ENCODE assay signal across 18 mouse cellular contexts in genomic region chr11:100501321-100501720, GRCm38 (mm10). TPM values are rescaled to one million over a fixed set of nuclear protein-coding genes. Genes with fewer than 3 reads are reported as not detected.
DNase-seq lines count a peak whose midpoint lies in the region; ATAC-seq and TF ChIP-seq lines count a peak whose summit lies in the region.
"Had no signal": no experiment of that assay in that cellular context is flagged by ENCODE, and none has a peak within 500 bp of the region (broad histone marks: within the 10 kb centered on the region; RNA-seq: fewer than 3 reads in every experiment).

No protein-coding gene starts in this region.

- H3K9ac ChIP-seq in kidney, postnatal 0 days (ENCODE audit: low read depth, low read length) = no peak overlapping the region
- H3K9ac ChIP-seq in kidney, embryonic 16.5 days (replicated peaks; ENCODE audit: low read length) = no peak overlapping the region
- peak overlapping the region; percentile 30; the same call in 1 of the 2 replicates for H3K9ac ChIP-seq in midbrain, embryonic 11.5 days (ENCODE audit: low read length)
- no peak overlapping the region for H3K9ac ChIP-seq in heart, embryonic 11.5 days (ENCODE audit: low read depth, low read length)

- no peaks in the 10 kb centered on the region for H3K9me3 ChIP-seq in kidney, postnatal 0 days (replicated peaks; ENCODE audit: low read length)
- no peaks in the 10 kb centered on the region for H3K9me3 ChIP-seq in kidney, embryonic 16.5 days (ENCODE audit: low read length)
- no peaks in the 10 kb centered on the region for H3K9me3 ChIP-seq in midbrain, embryonic 11.5 days (ENCODE audit: control insufficient read depth, low read length)
- H3K9me3 ChIP-seq in heart, embryonic 11.5 days (replicated peaks; ENCODE audit: control insufficient read depth, low read length) = no peaks in the 10 kb centered on the region
- H3K9me3 ChIP-seq: megakaryocyte, embryonic 14.5 days had no signal

- no peak overlapping the region for H3K4me3 ChIP-seq in kidney, postnatal 0 days (replicated peaks; ENCODE audit: low read depth, low read length)
- H3K4me3 ChIP-seq in kidney, embryonic 16.5 days (ENCODE audit: low read length) = no peak overlapping the region
- no peak overlapping the region for H3K4me3 ChIP-seq in midbrain, embryonic 11.5 days (ENCODE audit: low read depth, low read length)
- H3K4me3 ChIP-seq in heart, embryonic 11.5 days (ENCODE audit: low read depth, low read length) = no peak overlapping the region
- H3K4me3 ChIP-seq: gastrocnemius, adult 2 months; layer of hippocampus, adult 2 months; left cerebral cortex, adult 2 months; megakaryocyte, embryonic 14.5 days had no signal

- no peaks in the 10 kb centered on the region for H3K27me3 ChIP-seq in kidney, postnatal 0 days (ENCODE audit: insufficient read depth, low read length)
- no peaks in the 10 kb centered on the region for H3K27me3 ChIP-seq in kidney, embryonic 16.5 days (ENCODE audit: insufficient read depth, low read length)
- no peaks in the 10 kb centered on the region for H3K27me3 ChIP-seq in midbrain, embryonic 11.5 days (ENCODE audit: control insufficient read depth, insufficient read depth, low read length)
- H3K27me3 ChIP-seq in heart, embryonic 11.5 days (ENCODE audit: control insufficient read depth, insufficient read depth, low read length) = no peaks in the 10 kb centered on the region
- H3K27me3 ChIP-seq: megakaryocyte, embryonic 14.5 days had no signal

- 0 out of 2 replicates have a peak overlapping the region, but pooled peaks have one; percentile 31 for H3K27ac ChIP-seq in kidney, postnatal 0 days
- H3K27ac ChIP-seq in kidney, embryonic 16.5 days (ENCODE audit: low read length) = no peak overlapping the region
- H3K27ac ChIP-seq in midbrain, embryonic 11.5 days (ENCODE audit: low read depth, low read length) = peak overlapping the region; percentile 48; the same call in 1 of the 2 replicates
- H3K27ac ChIP-seq in heart, embryonic 11.5 days (ENCODE audit: low read depth, low read length) = no peak overlapping the region
- H3K27ac ChIP-seq: gastrocnemius, adult 2 months; layer of hippocampus, adult 2 months; left cerebral cortex, adult 2 months had no signal

- H3K36me3 ChIP-seq in kidney, postnatal 0 days (ENCODE audit: insufficient read depth, low read length) = peaks cover 55% of the 10 kb centered on the region
- peaks cover 69% of the 10 kb centered on the region for H3K36me3 ChIP-seq in kidney, embryonic 16.5 days (ENCODE audit: insufficient read depth, low read length)
- H3K36me3 ChIP-seq in midbrain, embryonic 11.5 days (ENCODE audit: control insufficient read depth, insufficient read depth, low read length) = peaks cover 45% of the 10 kb centered on the region
- peaks cover 57% of the 10 kb centered on the region for H3K36me3 ChIP-seq in heart, embryonic 11.5 days (ENCODE audit: control insufficient read depth, insufficient read depth, low read length)

- no peaks in the 10 kb centered on the region; the same call in 1 of the 2 replicates for H3K4me1 ChIP-seq in kidney, postnatal 0 days (replicated peaks; ENCODE audit: insufficient read depth, low read length)
- no peaks in the 10 kb centered on the region for H3K4me1 ChIP-seq in kidney, embryonic 16.5 days (ENCODE audit: insufficient read depth, low read length)
- H3K4me1 ChIP-seq in midbrain, embryonic 11.5 days (ENCODE audit: control insufficient read depth, insufficient read depth, low read length) = peaks cover 9% of the 10 kb centered on the region
- no peaks in the 10 kb centered on the region for H3K4me1 ChIP-seq in heart, embryonic 11.5 days (ENCODE audit: control insufficient read depth, insufficient read depth, low read length)

- no peak overlapping the region for H3K4me2 ChIP-seq in kidney, postnatal 0 days (ENCODE audit: low read length)
- H3K4me2 ChIP-seq in kidney, embryonic 16.5 days (replicated peaks; ENCODE audit: low read depth, low read length) = no peak overlapping the region
- no peak overlapping the region for H3K4me2 ChIP-seq in midbrain, embryonic 11.5 days
- H3K4me2 ChIP-seq in heart, embryonic 11.5 days = no peak overlapping the region

- ATAC-seq in kidney, postnatal 0 days (replicated peaks; ENCODE audit: low FRiP score, low read depth) = no peak
- no peak for ATAC-seq in kidney, embryonic 16.5 days (ENCODE audit: low FRiP score, low TSS enrichment)
- peak; percentile 48 for ATAC-seq in midbrain, embryonic 11.5 days (ENCODE audit: low FRiP score)
- ATAC-seq in heart, embryonic 11.5 days (replicated peaks; ENCODE audit: insufficient number of reproducible peaks, low FRiP score, low TSS enrichment) = no peak
- ATAC-seq: inflammation-experienced regulatory T-cells, adult 6 months had no signal

- WGBS in kidney, postnatal 0 days = 58% methylated on average over 6 of the region's 6 CpGs
- 57% methylated on average over 6 of the region's 6 CpGs for WGBS in kidney, embryonic 16.5 days
- 15% methylated on average over 6 of the region's 6 CpGs for WGBS in midbrain, embryonic 11.5 days
- 41% methylated on average over 6 of the region's 6 CpGs for WGBS in heart, embryonic 11.5 days (ENCODE audit: insufficient replicate concordance)

- no peak for DNase-seq in kidney, postnatal 0 days (ENCODE audit: low spot score)
- peak; percentile 66 for DNase-seq in ZHBTc4 (ENCODE audit: low read depth, low spot score)
- peak; percentile 89 for DNase-seq in midbrain, embryonic 11.5 days (ENCODE audit: low spot score, missing footprints)
- peak; percentile 15 for DNase-seq in retina, postnatal 1 day
- no peak for DNase-seq in adrenal gland, postnatal 4 days (ENCODE audit: low spot score in 2 of 2)
- DNase-seq: adrenal gland, postnatal 36 days; cerebellum, postnatal 10 days; gastrocnemius, adult 2 months; lung, postnatal 14 days had no signal

- no peak for TF ChIP-seq CTCF in kidney, postnatal 0 days (IDR thresholded peaks at IDR 0.05; ENCODE audit: low read depth)

RNA-seq across cellular contexts. Expression of gene Acly, which starts 26.5 kb away (rescaled TPM):
- polyA plus RNA-seq in kidney, postnatal 0 days (2015; fragmentation: Nextera tagmentation; extraction: Ambion mirVana) = 86.4 and 98.4 TPM in 2 replicates
- polyA plus RNA-seq in kidney, embryonic 16.5 days (2015; fragmentation: Nextera tagmentation; extraction: Ambion mirVana) = 173 and 179 TPM in 2 replicates
- polyA plus RNA-seq in midbrain, embryonic 11.5 days (2014; fragmentation: Nextera tagmentation; extraction: Ambion mirVana) = 298 and 314 TPM in 2 replicates
- 76.6 and 93.9 TPM in 2 replicates for polyA plus RNA-seq in heart, embryonic 11.5 days (2014; fragmentation: Nextera tagmentation; extraction: Ambion mirVana)
- total RNA-seq in adrenal gland, postnatal 4 days (2021) = 100 to 1,000 TPM; 420 to 464 TPM

RNA-seq across cellular contexts. Expression of gene Klhl11, which starts 28.8 kb away (rescaled TPM):
- 5.4 and 6.0 TPM in 2 replicates for polyA plus RNA-seq in kidney, postnatal 0 days (2015; fragmentation: Nextera tagmentation; extraction: Ambion mirVana)
- 8.4 and 10.1 TPM in 2 replicates for polyA plus RNA-seq in kidney, embryonic 16.5 days (2015; fragmentation: Nextera tagmentation; extraction: Ambion mirVana)
- 13.8 and 14.0 TPM in 2 replicates for polyA plus RNA-seq in midbrain, embryonic 11.5 days (2014; fragmentation: Nextera tagmentation; extraction: Ambion mirVana)
- polyA plus RNA-seq in heart, embryonic 11.5 days (2014; fragmentation: Nextera tagmentation; extraction: Ambion mirVana) = 8.1 and 8.9 TPM in 2 replicates
- total RNA-seq in adrenal gland, postnatal 4 days (2021) = 10 to 100 TPM; 48.8 to 50.0 TPM

RNA-seq across cellular contexts. Expression of gene Ttc25, which starts 44.1 kb away (rescaled TPM):
- polyA plus RNA-seq in kidney, postnatal 0 days (2015; fragmentation: Nextera tagmentation; extraction: Ambion mirVana) = 0.72 and 0.96 TPM in 2 replicates
- polyA plus RNA-seq in kidney, embryonic 16.5 days (2015; fragmentation: Nextera tagmentation; extraction: Ambion mirVana) = 1.0 and 1.1 TPM in 2 replicates
- 1.4 and 1.8 TPM in 2 replicates for polyA plus RNA-seq in midbrain, embryonic 11.5 days (2014; fragmentation: Nextera tagmentation; extraction: Ambion mirVana)
- 0.31 and 1.1 TPM in 2 replicates for polyA plus RNA-seq in heart, embryonic 11.5 days (2014; fragmentation: Nextera tagmentation; extraction: Ambion mirVana)
- total RNA-seq in adrenal gland, postnatal 4 days (2021) = 1 to 10 TPM; 2.2 TPM
- total RNA-seq: hematopoietic stem cell, adult 5-6 weeks had no signal

RNA-seq across cellular contexts. Expression of gene Klhl10, which starts 59.6 kb away (rescaled TPM):
- 0.29 and 0.32 TPM in 2 replicates for polyA plus RNA-seq in kidney, postnatal 0 days (2015; fragmentation: Nextera tagmentation; extraction: Ambion mirVana)
- polyA plus RNA-seq in kidney, embryonic 16.5 days (2015; fragmentation: Nextera tagmentation; extraction: Ambion mirVana) = 0.40 and 0.44 TPM in 2 replicates
- 0.44 and 0.61 TPM in 2 replicates for polyA plus RNA-seq in midbrain, embryonic 11.5 days (2014; fragmentation: Nextera tagmentation; extraction: Ambion mirVana)
- 0.28 and 0.83 TPM in 2 replicates for polyA plus RNA-seq in heart, embryonic 11.5 days (2014; fragmentation: Nextera tagmentation; extraction: Ambion mirVana)
- total RNA-seq in adrenal gland, postnatal 4 days (2021) = 1 to 10 TPM; 1.5 to 2.1 TPM
- total RNA-seq: granulocyte monocyte progenitor cell, adult 5-6 weeks had no signal
- polyA plus RNA-seq: liver, embryonic 16.5 days had no signal

RNA-seq across cellular contexts. Expression of gene Nt5c3b, which starts 59.7 kb away (rescaled TPM):
- 97.6 and 98.6 TPM in 2 replicates for polyA plus RNA-seq in kidney, postnatal 0 days (2015; fragmentation: Nextera tagmentation; extraction: Ambion mirVana)
- 126 and 131 TPM in 2 replicates for polyA plus RNA-seq in kidney, embryonic 16.5 days (2015; fragmentation: Nextera tagmentation; extraction: Ambion mirVana)
- polyA plus RNA-seq in midbrain, embryonic 11.5 days (2014; fragmentation: Nextera tagmentation; extraction: Ambion mirVana) = 88.9 and 91.6 TPM in 2 replicates
- 98.8 and 111 TPM in 2 replicates for polyA plus RNA-seq in heart, embryonic 11.5 days (2014; fragmentation: Nextera tagmentation; extraction: Ambion mirVana)
- 10 to 100 TPM; 82.4 to 84.5 TPM for total RNA-seq in adrenal gland, postnatal 4 days (2021)

Comparison
In these comparisons a context has a peak if more than half of its experiments do, and no peak if none do; other contexts are left out.
1. H3K27ac ChIP-seq: peak in kidney, postnatal 0 days (single experiment) and midbrain, embryonic 11.5 days (single experiment); none in kidney, embryonic 16.5 days (single experiment) and heart, embryonic 11.5 days (single experiment).
2. DNase-seq: peak in ZHBTc4 (single experiment), midbrain, embryonic 11.5 days (single experiment) and retina, postnatal 1 day (single experiment); none in kidney, postnatal 0 days (single experiment) and adrenal gland, postnatal 4 days (0 of 2).